23 mouse cellular contexts compared by ENCODE assay signal in the genomic region with DNA sequence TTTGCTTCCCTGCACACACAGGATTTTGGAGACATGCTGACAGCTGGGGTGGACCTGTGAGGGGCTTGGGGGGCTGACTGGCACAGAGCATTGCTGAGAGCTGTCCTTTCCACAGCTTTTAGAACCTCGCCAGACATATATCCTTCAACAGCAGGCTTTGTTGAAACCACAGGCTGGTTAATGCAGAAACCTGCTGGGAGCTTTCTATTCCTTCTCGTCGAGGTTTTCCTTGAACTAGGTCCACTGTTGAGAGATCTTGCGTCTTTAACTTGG. TPM values are rescaled to one million over a fixed set of nuclear protein-coding genes. Genes with fewer than 3 reads are reported as not detected.
DNase-seq lines count a peak whose midpoint lies in the region; ATAC-seq lines count a peak whose summit lies in the region.
"Had no signal": no experiment of that assay in that cellular context is flagged by ENCODE, and none has a peak within 500 bp of the region (broad histone marks: within the 10 kb centered on the region; RNA-seq: fewer than 3 reads in every experiment).

No protein-coding gene starts in this region.

- no peak for ATAC-seq in embryonic facial prominence, embryonic 14.5 days (ENCODE audit: low read depth)
- no peak for ATAC-seq in hindbrain, embryonic 11.5 days (ENCODE audit: low FRiP score)
- no peak for ATAC-seq in midbrain, embryonic 12.5 days (ENCODE audit: low FRiP score, low read depth)
- no peak for ATAC-seq in megakaryocyte, adult 5-6 weeks (ENCODE audit: poor library complexity, severe bottlenecking)
- ATAC-seq: activated CD4-positive, CD25-positive, alpha-beta regulatory T cell, adult 4 months had no signal

- no peak overlapping the region for H3K27ac ChIP-seq in embryonic facial prominence, embryonic 14.5 days (replicated peaks; ENCODE audit: low read depth, low read length)
- H3K27ac ChIP-seq in embryonic facial prominence, embryonic 10.5 days (replicated peaks): no peak overlapping the region
- peak overlapping the region; percentile 17; the same call in 1 of the 2 replicates for H3K27ac ChIP-seq in hindbrain, embryonic 10.5 days
- H3K27ac ChIP-seq in hindbrain, embryonic 11.5 days (ENCODE audit: low read depth, low read length): no peak overlapping the region
- H3K27ac ChIP-seq in midbrain, embryonic 12.5 days (replicated peaks): peak overlapping the region; percentile 50
- H3K27ac ChIP-seq: embryonic facial prominence, embryonic 13.5 days; gastrocnemius, adult 2 months; limb, embryonic 10.5 days; liver, embryonic 15.5 days; lung, embryonic 15.5 days had no signal

- DNase-seq in embryonic facial prominence, embryonic 14.5 days (ENCODE audit: low spot score): peak; percentile 23
- DNase-seq in embryonic facial prominence, embryonic 10.5 days (ENCODE audit: low spot score): no peak
- no peak for DNase-seq in hindbrain, embryonic 10.5 days (ENCODE audit: low spot score)
- no peak for DNase-seq in hindbrain, embryonic 11.5 days (ENCODE audit: low spot score)
- DNase-seq in right cerebral cortex, postnatal 36 days (ENCODE audit: low spot score in 2 of 2): no peak
- DNase-seq: adrenal gland, adult 8-10 months; cerebellum, adult 11-12 months; gastrocnemius, adult 2 months; heart, adult 18-20 months; heart, postnatal 36 days; kidney, adult 8-10 months; kidney, postnatal 10 days; liver; right cerebral cortex, adult 18-20 months; thymus, adult 18-20 months; thymus, postnatal 36 days had no signal

- no peak overlapping the region for H3K4me3 ChIP-seq in embryonic facial prominence, embryonic 14.5 days (ENCODE audit: low read depth, low read length)
- H3K4me3 ChIP-seq in embryonic facial prominence, embryonic 10.5 days: no peak overlapping the region
- no peak overlapping the region for H3K4me3 ChIP-seq in hindbrain, embryonic 10.5 days
- no peak overlapping the region for H3K4me3 ChIP-seq in hindbrain, embryonic 11.5 days (ENCODE audit: low read depth, low read length)
- no peak overlapping the region for H3K4me3 ChIP-seq in midbrain, embryonic 12.5 days
- H3K4me3 ChIP-seq: embryonic facial prominence, embryonic 13.5 days; gastrocnemius, adult 2 months; limb, embryonic 10.5 days; liver, embryonic 15.5 days; lung, embryonic 15.5 days had no signal

- H3K27me3 ChIP-seq in embryonic facial prominence, embryonic 14.5 days (replicated peaks; ENCODE audit: control insufficient read depth, insufficient read depth, low read length): no peaks in the 10 kb centered on the region
- no peaks in the 10 kb centered on the region for H3K27me3 ChIP-seq in embryonic facial prominence, embryonic 10.5 days (replicated peaks; ENCODE audit: low read depth, poor library complexity, severe bottlenecking)
- no peaks in the 10 kb centered on the region for H3K27me3 ChIP-seq in hindbrain, embryonic 10.5 days (ENCODE audit: insufficient read depth, poor library complexity, severe bottlenecking)
- no peaks in the 10 kb centered on the region for H3K27me3 ChIP-seq in hindbrain, embryonic 11.5 days (ENCODE audit: control insufficient read depth, insufficient read depth, low read length)
- H3K27me3 ChIP-seq in midbrain, embryonic 12.5 days: no peaks in the 10 kb centered on the region
- H3K27me3 ChIP-seq: embryonic facial prominence, embryonic 13.5 days; liver, embryonic 15.5 days; lung, embryonic 15.5 days had no signal

- no peak overlapping the region for H3K4me2 ChIP-seq in embryonic facial prominence, embryonic 14.5 days (ENCODE audit: low read depth, low read length)
- no peak overlapping the region for H3K4me2 ChIP-seq in hindbrain, embryonic 11.5 days (replicated peaks; ENCODE audit: low read depth, low read length)
- H3K4me2 ChIP-seq in midbrain, embryonic 12.5 days (replicated peaks): no peak overlapping the region
- H3K4me2 ChIP-seq: embryonic facial prominence, embryonic 13.5 days; liver, embryonic 15.5 days; lung, embryonic 15.5 days had no signal

- H3K9me3 ChIP-seq in embryonic facial prominence, embryonic 14.5 days (ENCODE audit: control insufficient read depth, low read length): no peaks in the 10 kb centered on the region
- H3K9me3 ChIP-seq in embryonic facial prominence, embryonic 10.5 days: no peaks in the 10 kb centered on the region
- H3K9me3 ChIP-seq in hindbrain, embryonic 10.5 days: no peaks in the 10 kb centered on the region
- no peaks in the 10 kb centered on the region for H3K9me3 ChIP-seq in hindbrain, embryonic 11.5 days (ENCODE audit: control insufficient read depth, low read length)
- H3K9me3 ChIP-seq in midbrain, embryonic 12.5 days: no peaks in the 10 kb centered on the region
- H3K9me3 ChIP-seq: embryonic facial prominence, embryonic 13.5 days; limb, embryonic 10.5 days; liver, embryonic 15.5 days; lung, embryonic 15.5 days had no signal

- WGBS in embryonic facial prominence, embryonic 14.5 days: 60% methylated on average over 4 of the region's 4 CpGs
- WGBS in embryonic facial prominence, embryonic 10.5 days: 88% methylated on average over 4 of the region's 4 CpGs
- 82% methylated on average over 4 of the region's 4 CpGs for WGBS in hindbrain, embryonic 10.5 days
- 78% methylated on average over 4 of the region's 4 CpGs for WGBS in hindbrain, embryonic 11.5 days
- WGBS in midbrain, embryonic 12.5 days: 79% methylated on average over 4 of the region's 4 CpGs

- no peak overlapping the region for H3K9ac ChIP-seq in embryonic facial prominence, embryonic 14.5 days (ENCODE audit: low read depth, low read length)
- no peak overlapping the region for H3K9ac ChIP-seq in hindbrain, embryonic 11.5 days (ENCODE audit: low read depth, low read length)
- no peak overlapping the region for H3K9ac ChIP-seq in midbrain, embryonic 12.5 days (replicated peaks)
- H3K9ac ChIP-seq: embryonic facial prominence, embryonic 13.5 days; liver, embryonic 15.5 days; lung, embryonic 15.5 days had no signal

- no peaks in the 10 kb centered on the region for H3K36me3 ChIP-seq in embryonic facial prominence, embryonic 14.5 days (ENCODE audit: control insufficient read depth, insufficient read depth, low read length)
- H3K36me3 ChIP-seq in embryonic facial prominence, embryonic 10.5 days (replicated peaks): no peaks in the 10 kb centered on the region
- H3K36me3 ChIP-seq in hindbrain, embryonic 10.5 days: no peaks in the 10 kb centered on the region
- H3K36me3 ChIP-seq in hindbrain, embryonic 11.5 days (ENCODE audit: control insufficient read depth, insufficient read depth, low read length): no peaks in the 10 kb centered on the region
- H3K36me3 ChIP-seq in midbrain, embryonic 12.5 days: no peaks in the 10 kb centered on the region
- H3K36me3 ChIP-seq: embryonic facial prominence, embryonic 13.5 days; limb, embryonic 10.5 days; liver, embryonic 15.5 days; lung, embryonic 15.5 days had no signal

- no peaks in the 10 kb centered on the region; the same call in 1 of the 2 replicates for H3K4me1 ChIP-seq in embryonic facial prominence, embryonic 14.5 days (ENCODE audit: control insufficient read depth, insufficient read depth, low read length)
- peaks cover 58% of the 10 kb centered on the region for H3K4me1 ChIP-seq in embryonic facial prominence, embryonic 10.5 days
- H3K4me1 ChIP-seq in hindbrain, embryonic 10.5 days (replicated peaks): peaks cover 43% of the 10 kb centered on the region
- H3K4me1 ChIP-seq in hindbrain, embryonic 11.5 days (replicated peaks; ENCODE audit: control insufficient read depth, insufficient read depth, low read length): no peaks in the 10 kb centered on the region; the same call in 1 of the 2 replicates
- H3K4me1 ChIP-seq in midbrain, embryonic 12.5 days: peaks cover 17% of the 10 kb centered on the region; the same call in 1 of the 2 replicates
- H3K4me1 ChIP-seq: liver, embryonic 15.5 days; lung, embryonic 15.5 days had no signal

RNA-seq across cellular contexts. Expression of a gene that starts 2.6 kb away (rescaled TPM):
- polyA plus RNA-seq in embryonic facial prominence, embryonic 14.5 days (2014; fragmentation: Nextera tagmentation; extraction: Ambion mirVana): 8.8 and 10.0 TPM in 2 replicates
- polyA plus RNA-seq in embryonic facial prominence, embryonic 10.5 days (2016; fragmentation: Nextera tagmentation; extraction: Ambion mirVana): 0.69 and 1.2 TPM in 2 replicates
- polyA plus RNA-seq in hindbrain, embryonic 10.5 days (2016; fragmentation: Nextera tagmentation; extraction: Ambion mirVana): 0.44 and 0.45 TPM in 2 replicates
- polyA plus RNA-seq in hindbrain, embryonic 11.5 days (2014; fragmentation: Nextera tagmentation; extraction: Ambion mirVana): 0.43 and 0.60 TPM in 2 replicates
- polyA plus RNA-seq in midbrain, embryonic 12.5 days (2016; fragmentation: Nextera tagmentation; extraction: Ambion mirVana): 0.56 and 0.79 TPM in 2 replicates
- total RNA-seq in megakaryocyte, adult 5-6 weeks (2015): not detected in 2 replicates
- not detected in 2 replicates for total RNA-seq in megakaryocyte, adult 5-6 weeks (2017)

Comparison
In these comparisons a context has a peak if more than half of its experiments do, and no peak if none do; other contexts are left out.
1. H3K27ac ChIP-seq: peak in hindbrain, embryonic 10.5 days (single experiment) and midbrain, embryonic 12.5 days (single experiment); none in embryonic facial prominence, embryonic 14.5 days (single experiment), embryonic facial prominence, embryonic 10.5 days (single experiment) and hindbrain, embryonic 11.5 days (single experiment).